Mouse (Mus musculus) thymus, postnatal 0 days (tissue): ENCODE measurements around the gene Msi2. TPM values are rescaled to one million over a fixed set of nuclear protein-coding genes. Genes with fewer than 3 reads are reported as not detected.

Experiments
- DNase-seq: peaks from one replicate; pipeline ENCODE4 v3.0.0-alpha.2; 2015; ENCODE audit warnings: low spot score
- polyA plus RNA-seq: library from polyadenylated mRNA; unstranded; fragments of >200 nt; fragmentation: Nextera tagmentation; extraction: Ambion mirVana; gene quantifications from 2 replicates; pipeline ENCODE4 v1.2.1, GENCODE M21; 2015

Gene Msi2
- polyA plus RNA-seq, 1 experiment from 2014 or later = 23.0 TPM

DNA sequence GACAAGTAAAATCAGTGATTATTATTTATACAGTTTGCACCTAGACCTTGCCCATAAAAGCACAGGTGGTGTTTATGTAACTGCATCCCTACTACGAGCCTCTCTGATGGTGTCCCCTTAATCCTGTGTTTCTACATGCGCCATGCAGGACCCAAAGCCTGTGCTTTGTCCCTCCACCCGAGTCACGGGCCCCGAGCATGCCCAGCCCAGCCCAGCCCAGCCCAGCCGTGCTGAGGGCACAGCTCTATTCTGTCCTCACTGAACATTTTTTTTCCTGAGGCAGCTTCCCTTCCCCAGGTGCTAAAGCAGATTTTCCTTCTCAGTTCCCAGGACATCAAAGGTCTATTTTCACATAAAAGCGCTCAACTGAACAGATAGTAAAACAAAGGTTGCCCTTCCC, 41.0 kb downstream of the Msi2 start:
- no peak for DNase-seq

DNA sequence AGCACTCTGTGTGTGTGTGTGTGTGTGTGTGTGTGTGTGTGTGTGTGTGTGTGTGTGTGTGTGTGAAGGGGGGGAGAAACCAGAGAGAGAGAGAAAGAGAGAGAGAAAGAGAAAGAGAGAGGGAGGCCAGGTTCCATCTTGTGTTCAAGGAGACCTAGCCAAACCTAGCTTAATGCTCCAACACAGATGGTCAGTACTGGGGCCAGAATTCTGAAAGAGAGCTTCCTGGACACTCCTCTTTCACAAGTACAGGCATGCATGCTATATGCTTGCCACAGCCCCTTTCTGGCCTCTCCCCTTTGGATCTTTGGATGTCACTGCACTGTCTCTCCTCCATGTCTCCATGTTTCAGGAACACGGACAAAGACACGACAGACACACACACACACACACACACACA, 41.7 kb downstream of the Msi2 start:
- DNase-seq = no peak

DNA sequence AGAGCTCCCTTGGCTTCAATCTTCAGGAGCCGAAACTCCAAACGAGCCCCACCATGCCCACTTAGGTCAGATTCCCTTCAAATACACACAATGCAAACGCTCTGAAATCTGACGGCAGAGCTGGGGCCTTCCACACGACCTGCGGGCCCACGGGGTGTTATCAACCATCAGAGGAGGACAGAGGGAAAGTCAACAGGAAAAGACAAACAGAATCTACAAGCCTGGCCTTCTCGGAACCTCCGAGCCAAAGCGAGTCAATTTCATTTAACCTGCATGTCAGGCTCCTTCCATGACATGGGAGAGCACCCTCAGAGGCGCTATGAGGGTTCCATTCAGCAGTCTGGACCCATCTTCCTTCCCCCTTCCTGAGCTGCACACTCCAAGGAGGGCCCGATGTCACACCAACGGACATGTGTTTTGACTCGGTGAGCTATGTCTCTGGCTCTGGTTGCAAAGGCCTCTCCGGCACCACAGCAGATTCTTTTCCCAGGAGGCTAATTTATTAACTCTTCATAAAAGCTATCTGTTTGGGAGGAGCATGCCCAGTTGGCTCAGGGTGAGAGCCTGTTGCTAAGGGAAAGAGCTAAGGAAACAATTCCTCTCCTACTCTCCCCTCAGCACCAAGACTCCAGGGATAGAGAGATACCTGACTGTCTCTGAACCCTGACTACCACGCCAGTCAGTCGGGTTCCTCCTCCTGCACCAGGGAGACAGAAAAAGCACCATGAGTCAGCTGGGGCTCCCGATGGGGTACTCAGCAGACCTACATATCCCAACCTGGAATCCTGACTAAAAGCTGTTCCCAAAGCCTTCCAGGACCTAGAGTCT, 42.6 kb downstream of the Msi2 start:
- no peak for DNase-seq

DNA sequence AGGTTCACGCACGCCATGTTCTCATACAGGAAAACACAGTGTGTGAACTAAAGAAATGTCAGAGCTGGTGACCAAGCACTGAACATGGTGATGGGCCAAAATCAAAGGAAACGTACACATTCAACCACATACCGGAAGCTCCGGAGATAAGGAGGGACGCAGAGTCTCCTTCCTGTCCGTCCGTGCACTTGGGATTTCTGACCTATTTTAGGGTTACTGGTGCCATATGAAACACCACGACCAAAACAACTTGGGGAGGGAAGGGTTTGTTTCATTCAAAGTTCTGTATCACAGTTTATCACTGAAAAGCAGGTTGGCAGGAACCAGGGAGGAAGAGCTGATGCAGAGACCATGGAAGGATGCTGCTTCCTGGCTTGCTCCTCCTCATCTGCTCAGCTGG, 44.2 kb downstream of the Msi2 start:
- no peak for DNase-seq

DNA sequence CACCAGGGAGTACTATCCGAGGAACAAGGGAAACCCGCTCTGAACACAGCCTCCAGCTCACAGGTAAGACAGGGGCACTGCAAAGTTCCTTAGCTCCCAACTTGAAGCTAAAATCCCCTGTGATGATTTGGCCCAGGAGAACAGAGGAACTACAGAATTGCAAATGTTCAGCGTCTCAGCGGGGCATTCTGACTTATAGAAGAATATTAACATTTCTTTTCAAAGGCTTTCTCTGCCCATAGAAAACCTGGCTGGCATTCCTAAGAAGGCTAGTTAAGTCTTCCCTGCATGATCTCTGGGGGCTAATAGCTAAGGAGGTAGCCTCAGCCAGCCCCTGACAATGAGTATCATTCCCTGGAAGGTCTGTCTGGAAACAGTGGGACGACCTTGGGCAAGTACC, 47.4 kb downstream of the Msi2 start:
- no peak for DNase-seq

DNA sequence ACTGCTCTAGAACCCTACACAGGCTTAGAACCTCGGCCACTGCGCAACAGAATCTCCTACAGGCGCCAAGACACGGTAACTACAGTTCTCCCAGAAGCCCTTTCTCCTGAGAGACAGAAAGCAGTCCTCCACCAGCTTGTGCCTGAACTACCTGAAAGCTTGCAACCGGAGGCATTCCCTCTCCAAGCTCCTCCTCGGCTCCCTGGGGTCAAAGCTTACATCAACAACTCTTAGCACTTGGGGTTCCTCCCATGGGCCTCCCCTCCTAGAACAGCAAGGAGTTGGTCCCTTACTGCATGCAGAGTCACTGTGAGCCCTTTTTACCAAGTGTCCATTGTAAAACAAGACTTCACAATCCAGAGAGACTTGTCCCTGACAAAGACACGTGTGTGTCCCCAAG, 49.2 kb downstream of the Msi2 start:
- DNase-seq = no peak

DNA sequence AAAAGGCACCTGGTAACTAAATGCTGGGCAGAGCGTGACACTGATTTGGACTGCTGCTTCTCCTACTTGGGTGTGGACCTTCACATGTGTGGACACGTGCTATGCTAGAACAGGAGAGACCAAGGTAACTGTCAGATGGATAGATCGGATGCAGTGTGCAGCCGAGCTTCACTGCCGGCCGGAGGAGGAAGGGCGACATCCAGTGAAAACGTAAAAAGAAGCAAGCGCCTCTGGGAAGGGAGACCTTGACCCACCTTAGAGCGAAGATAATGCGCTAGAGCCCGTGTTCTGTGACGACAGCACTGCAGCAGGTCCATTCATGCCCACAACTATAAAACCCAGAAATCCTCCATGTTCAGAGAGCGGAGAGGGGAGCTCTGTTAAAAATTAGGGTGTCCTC, 50.0 kb downstream of the Msi2 start:
- no peak for DNase-seq

DNA sequence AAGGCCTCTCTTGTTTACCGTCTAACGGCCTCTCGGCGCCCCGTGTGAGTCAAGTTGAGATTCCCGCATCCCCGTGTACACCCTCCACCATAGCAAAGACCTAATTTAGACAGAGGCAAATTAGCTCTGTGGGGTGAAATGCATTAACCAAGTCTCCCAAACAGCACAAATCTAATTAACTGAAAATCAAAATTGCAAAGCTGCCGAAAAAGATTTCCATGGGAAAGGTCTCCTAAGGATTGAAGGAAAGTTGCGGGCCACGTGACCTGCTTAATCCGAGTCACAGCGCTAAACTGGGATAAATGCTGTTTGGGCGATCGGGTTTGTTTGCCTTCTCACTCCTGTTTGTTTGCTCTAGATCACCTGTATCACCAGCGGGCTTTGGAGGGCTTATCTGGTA, 52.5 kb downstream of the Msi2 start:
- no peak for DNase-seq

DNA sequence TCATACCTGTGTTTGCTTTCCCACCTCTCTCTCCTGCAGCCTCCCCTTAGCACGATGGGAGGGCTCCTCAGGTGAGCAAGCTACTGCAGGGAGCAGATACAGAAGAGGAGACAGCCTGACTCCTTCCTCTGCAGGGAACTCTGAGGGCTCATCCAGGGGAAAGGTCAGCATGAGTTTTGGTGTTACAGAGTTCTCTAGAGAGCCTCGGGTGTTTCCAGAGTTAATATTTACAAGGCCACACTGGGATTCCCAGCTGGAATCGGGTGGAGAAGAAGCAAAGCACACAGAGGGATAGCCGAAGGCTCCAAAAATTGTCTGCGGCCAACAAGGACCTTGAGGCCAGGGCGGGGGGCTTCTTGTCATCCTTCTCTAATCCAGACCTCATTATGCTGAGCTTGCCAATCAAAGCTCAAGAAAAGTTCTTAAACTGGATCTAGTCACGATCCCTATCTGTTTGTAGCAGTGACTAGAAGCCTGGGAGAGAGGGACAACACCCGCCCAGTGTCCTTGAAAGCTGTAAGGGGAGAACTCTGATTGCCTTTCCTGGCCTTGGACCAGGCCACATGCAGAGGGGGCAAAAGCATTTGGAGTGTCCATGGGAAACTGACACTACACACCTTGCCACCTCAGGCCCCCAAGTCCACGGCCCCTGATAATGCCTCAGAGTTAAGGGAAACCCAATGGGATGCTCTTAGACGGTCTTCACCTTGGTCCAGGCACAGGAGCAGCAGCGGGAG, 56.7 kb downstream of the Msi2 start:
- no peak for DNase-seq

DNA sequence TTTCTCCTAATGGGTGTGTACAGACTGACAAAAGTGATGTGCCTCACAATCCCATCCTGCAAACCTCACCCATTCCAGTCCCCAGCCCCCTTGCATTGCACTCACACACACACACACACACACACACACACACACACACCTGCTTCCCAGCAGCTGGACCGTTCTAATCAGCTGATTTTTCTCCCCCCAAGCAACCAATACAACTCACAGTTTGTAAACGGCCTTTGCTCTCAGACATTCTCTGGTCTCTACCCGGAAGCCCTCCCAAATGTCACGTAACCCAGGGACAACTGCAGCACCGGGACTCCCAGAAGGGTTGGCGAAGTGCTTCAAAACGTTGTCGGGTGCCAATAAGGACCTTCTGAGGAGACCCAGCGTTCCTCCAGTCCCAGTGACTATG, 57.9 kb downstream of the Msi2 start:
- no peak for DNase-seq

DNA sequence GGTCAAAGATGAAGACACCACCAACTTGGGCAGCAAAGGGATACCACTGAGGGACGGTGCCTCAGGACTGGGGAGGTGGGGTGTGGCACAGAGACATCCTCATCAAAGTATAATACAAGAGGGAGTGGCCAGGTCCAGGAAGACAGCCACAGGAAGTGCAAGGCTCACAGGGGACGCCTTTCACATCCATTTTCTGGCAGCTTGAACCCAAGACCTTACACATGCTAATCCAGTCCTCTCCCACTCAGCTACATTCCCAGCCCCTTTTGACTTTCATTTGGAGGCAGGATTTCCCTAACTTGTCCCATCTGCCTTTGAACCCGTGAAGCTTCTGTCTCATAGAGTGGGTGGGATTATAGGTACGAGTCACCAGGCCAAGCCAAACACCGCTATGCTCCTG, 59.4 kb downstream of the Msi2 start:
- no peak for DNase-seq

DNA sequence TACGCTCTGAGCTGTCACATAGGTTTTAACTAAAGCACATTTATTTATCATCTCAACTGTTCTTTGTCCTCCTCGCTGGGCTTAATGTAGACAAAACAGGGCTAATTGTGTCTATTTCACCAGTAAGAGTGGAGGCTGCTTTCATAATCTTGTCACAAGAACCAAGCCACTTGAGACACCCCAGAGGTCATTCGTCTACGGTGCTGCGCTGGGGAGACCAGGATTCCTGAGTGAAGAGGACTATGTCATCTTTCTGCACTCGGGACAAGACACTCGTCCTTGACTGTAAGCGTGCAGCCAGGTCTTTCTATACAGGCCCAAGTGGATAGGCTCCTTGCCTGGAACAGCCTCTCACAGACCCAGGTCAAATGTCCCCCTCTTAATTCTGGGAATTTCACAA, 62.5 kb downstream of the Msi2 start:
- no peak for DNase-seq

DNA sequence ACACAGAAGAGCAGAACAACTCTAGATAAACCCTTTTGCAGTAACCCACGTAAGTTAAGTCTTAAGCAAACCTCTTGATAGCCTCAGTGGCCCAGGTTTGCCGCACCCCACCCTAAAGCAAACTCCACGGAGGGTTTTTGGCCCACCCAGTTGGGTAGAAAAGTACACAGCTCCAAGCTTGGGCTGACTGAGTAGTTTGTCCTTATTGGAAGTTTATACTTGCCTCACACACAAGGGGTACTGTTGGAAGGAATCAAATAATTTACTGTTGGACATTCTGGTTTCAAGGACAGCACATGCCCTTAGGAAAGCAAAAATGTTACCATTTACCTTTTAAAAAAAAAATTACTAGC, 63.1 kb downstream of the Msi2 start:
- no peak for DNase-seq

DNA sequence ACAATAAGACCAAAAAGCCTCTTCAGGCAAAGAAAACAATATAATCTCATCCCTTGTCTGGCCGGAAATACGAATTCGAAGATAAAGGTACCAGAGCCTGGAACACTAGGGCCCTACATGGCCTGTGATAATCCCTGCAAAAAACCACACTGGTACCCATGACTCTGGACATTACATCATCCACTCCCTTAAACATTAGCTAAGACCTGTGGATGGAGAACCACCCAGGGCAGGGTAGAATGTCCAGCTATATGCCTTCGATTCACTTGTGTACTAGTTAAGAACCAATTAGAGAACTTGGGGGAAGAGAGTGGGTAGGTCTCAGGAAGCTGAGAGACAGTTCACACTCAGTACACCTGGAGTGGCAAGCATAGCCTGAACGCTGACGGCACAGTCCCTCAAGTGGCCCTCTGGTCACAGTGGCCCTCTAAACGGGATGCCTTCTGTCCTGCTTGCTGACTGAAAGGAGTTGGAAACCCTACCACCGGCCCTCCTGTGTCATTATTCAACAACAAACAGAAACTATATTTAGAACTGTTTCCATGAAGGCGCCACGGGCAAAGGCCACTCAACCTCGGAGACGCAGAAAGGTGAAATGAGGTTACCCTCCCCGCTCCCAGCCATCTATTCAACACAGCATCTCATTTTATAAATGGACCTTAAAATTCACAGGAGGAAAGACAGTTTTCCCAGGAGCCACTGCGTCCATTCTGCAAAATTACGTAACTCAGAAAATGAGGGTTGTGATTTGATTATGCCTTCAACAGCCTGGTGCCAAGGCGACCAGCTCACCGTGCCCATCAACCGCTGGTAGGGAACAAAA, 63.7 kb downstream of the Msi2 start:
- no peak for DNase-seq

DNA sequence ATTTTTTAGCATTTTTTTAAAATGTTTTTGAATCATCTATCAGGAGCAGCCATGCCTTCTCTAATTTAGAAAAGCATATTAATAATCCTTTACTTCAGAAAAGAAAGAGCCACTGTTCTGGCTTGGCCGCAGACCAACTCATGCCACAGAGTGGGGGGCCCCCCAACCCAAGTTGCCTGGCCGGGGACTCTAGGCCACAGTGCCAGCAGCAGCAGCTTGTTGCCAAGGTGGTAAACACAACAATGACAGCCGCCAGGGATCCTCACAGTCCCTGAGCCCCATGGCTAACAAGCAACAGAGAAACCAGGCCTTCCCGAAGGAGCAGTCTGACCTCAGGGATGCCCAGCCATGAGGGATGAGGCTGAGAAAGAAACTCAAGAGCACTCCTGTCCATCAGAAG, 68.0 kb downstream of the Msi2 start:
- no peak for DNase-seq

DNA sequence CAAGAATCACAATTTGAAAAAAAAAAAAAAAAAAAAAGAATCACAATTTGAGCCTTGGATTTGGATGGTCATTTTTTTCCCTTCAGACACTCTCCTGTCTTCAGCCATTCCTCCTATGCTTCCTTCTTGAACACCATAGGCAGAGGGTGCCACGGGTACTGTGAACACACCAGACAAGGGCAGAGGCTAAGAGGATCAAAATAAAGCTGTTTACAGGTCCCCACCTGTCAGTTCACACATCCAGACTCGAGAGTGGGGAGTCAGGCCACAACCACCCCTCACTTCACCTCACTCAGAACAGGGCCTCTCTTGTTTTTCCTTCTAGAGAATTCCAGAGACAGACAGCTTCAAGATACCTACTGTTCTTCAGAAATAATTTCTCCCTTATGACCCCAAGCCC, 69.3 kb downstream of the Msi2 start:
- no peak for DNase-seq

DNA sequence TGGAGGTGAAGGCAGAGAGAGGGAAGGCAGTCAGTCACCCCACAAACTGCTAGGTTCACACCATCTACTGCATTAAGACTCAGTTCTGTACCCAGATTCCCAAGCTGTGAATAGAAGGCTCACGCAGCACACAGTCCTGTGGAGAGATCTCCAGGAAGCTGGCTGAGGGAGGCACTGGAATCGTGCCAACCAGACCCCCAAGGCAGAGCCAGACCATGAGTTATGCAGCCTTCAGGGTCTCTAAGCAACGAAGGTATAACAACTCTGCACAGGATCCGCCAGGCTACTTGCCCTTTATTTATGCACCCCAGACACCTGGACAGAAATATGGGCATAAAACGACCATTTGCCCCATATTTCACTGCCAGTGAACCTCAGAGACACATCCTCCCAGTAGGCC, 69.9 kb downstream of the Msi2 start:
- DNase-seq = no peak

DNA sequence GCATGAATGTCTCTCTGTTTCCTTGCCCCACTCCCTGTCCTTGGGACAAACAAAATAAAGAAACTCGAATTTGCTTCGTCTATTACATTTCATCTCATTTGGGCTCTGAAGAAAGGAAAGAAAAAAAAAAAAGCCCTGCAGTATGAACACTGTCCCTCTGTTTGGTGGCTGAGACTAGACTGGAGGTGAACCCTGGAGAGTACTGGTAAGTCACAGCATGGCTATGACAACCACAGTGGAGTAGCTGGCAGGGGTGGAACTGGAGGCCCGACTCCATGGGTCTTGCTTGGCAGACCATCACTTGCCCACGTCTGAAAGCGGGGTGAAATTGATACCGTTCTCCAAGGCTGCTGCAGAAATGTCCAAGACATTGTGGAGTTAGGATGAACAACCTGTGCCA, 71.8 kb downstream of the Msi2 start:
- DNase-seq = no peak

DNA sequence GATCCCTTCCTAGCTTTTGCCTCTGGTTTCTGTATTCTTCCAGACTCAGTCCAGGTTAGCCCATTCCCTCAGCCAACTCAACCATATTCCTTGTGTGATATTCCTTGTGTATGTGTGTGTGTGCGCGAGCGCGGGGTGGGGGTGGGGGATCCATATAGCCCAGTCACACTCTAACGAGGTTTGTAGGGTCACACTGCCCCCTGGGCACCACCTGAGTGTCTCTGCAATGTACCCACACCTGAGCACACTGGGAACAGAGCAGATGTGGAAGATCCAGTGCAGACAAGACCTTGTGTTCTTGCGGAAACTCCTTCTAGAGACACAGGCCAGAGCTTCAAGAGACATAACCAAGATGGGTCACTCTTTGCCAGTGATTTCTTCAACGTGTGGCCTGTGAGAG, 72.5 kb downstream of the Msi2 start:
- DNase-seq = peak; percentile 15

DNA sequence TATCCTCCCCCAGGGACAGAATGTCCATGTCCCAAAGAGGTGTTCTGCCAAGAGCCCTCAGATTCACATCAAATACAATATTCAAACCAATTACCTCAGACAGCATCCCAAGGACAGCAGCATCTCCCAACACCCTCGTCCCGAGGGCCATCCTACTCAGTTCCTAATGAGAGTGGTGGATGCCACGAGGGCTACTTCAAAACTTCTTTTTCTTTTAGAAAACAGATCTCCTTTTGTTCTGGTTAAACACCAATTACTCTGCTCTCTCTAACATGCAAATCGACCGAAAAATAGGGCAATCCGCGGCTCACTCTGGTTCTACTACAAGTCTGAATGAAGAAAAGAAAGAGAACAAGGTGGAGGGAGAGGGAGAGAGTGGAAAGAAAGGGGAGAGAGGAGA, 73.6 kb downstream of the Msi2 start:
- no peak for DNase-seq

DNA sequence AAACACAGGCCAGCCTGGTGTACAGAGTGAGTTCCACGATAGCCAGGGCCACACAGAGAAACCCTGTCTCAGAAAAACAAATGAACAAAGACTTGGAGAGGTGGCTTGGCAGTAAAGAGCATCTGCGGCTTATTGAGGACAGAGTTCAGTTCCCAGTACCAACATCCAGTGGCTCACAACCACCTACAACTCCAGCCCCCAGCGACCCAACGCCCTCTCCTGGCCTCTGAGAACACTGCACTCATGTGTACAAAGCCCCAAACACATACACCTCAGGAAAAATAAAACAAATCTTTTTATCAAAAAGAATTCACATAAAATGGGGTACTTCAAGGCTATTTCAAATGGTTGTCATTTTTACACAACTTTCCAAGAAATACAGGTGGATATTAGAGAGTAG, 78.5 kb downstream of the Msi2 start:
- DNase-seq = no peak

DNA sequence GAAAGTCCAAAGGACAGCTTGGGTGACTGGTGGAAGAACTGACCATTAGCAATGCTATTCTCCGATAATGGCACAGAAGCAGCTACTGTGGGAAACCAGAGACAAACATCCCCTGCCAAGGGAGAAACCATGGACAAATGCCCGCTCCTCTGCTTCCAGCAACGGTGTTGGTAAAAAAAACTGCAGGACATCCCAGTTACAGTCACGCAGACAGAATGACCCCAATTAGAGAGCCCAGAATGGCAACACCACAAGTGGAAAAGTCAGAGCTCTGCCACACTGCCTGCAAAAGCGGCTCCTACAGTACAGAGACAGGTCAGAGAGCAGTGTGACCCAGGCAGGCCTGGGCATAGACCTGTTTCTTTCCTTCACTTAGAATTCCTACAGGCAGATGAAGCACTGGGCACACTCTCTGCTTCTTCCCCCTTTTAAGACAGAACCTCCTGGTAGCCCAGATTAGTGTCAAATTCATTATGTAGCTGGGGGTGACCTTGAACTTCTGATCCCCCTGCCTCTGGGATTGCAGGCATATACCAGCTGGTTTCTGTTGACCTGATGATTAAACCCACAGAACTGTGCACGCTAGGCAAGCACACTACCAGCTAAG, 79.3 kb downstream of the Msi2 start:
- DNase-seq = no peak
